Mouse (Mus musculus) right cerebral cortex, adult 2 months (tissue): ENCODE measurements around the gene Gm20403.
"Not testable (repeated sequence)": the region's sequence is repeated elsewhere in the genome, so short reads cannot be mapped to it uniquely, and the experiment has no call there.

Experiments
- DNase-seq, 2 experiments: peaks; one replicate each; pipeline ENCODE4 v3.0.0; 2021 to 2022; ENCODE audit warnings: low spot score in 2 of 2

The Gm20403 gene

GRCm38 (mm10) chr12:54986052-54986717, at the start of gene Gm20403:
TSS of gene Gm20403 (minus strand) at chr12:54986529.
- peak; percentile 47 to 52 for DNase-seq

- no peak for DNase-seq
These were observed 40.8 kb upstream of the Gm20403 start for GRCm38 (mm10) chr12:55027088-55027487.

- DNase-seq: no peak
These were observed 37.0 kb upstream of the Gm20403 start for GRCm38 (mm10) chr12:55023284-55023683.

GRCm38 (mm10) chr12:55019421-55019877, 33.1 kb upstream of the Gm20403 start:
- DNase-seq: no peak

GRCm38 (mm10) chr12:55017119-55017721, 30.9 kb upstream of the Gm20403 start:
- DNase-seq: no peak

GRCm38 (mm10) chr12:55016339-55017118, 30.2 kb upstream of the Gm20403 start:
- no peak for DNase-seq

- no peak for DNase-seq
These were observed 29.1 kb upstream of the Gm20403 start for GRCm38 (mm10) chr12:55015428-55015827.

GRCm38 (mm10) chr12:55013626-55014398, 27.5 kb upstream of the Gm20403 start, which contains the start of gene Baz1a:
TSS of gene Baz1a (minus strand) at chr12:55014348.
- no peak for DNase-seq

GRCm38 (mm10) chr12:55013031-55013430, 26.7 kb upstream of the Gm20403 start:
- DNase-seq: no peak

- DNase-seq: peak; percentile 50 to 51
These were observed 21.2 kb upstream of the Gm20403 start for GRCm38 (mm10) chr12:55007361-55008008.

GRCm38 (mm10) chr12:55006071-55006470, 19.7 kb upstream of the Gm20403 start:
- DNase-seq: no peak

GRCm38 (mm10) chr12:55004396-55004795, 18.1 kb upstream of the Gm20403 start:
- no peak for DNase-seq

GRCm38 (mm10) chr12:55003843-55004242, 17.5 kb upstream of the Gm20403 start:
- DNase-seq: no peak

- DNase-seq: not testable (repeated sequence)
These were observed 16.2 kb upstream of the Gm20403 start for GRCm38 (mm10) chr12:55002532-55002931.

GRCm38 (mm10) chr12:54999016-54999690, 12.8 kb upstream of the Gm20403 start:
- DNase-seq: peak in 1 of 2 experiments; percentile 8

- DNase-seq: no peak
These were observed 12.1 kb upstream of the Gm20403 start for GRCm38 (mm10) chr12:54998411-54998810.

- no peak for DNase-seq
These were observed 10.7 kb upstream of the Gm20403 start for GRCm38 (mm10) chr12:54996979-54997474.

- DNase-seq: no peak
These were observed 9.6 kb upstream of the Gm20403 start for GRCm38 (mm10) chr12:54995965-54996364.

GRCm38 (mm10) chr12:54994418-54994817, 8.1 kb upstream of the Gm20403 start:
- DNase-seq: no peak

GRCm38 (mm10) chr12:54994068-54994386, 7.7 kb upstream of the Gm20403 start:
- DNase-seq: peak in 1 of 2 experiments; percentile 5
